Mouse (Mus musculus) liver, embryonic 12.5 days (tissue): Measurements from ENCODE around the gene Slc50a1. TPM values are rescaled to one million over a fixed set of nuclear protein-coding genes. Genes with fewer than 3 reads are reported as not detected.

Experiments used
- ATAC-seq: fragments of 200-750 bp; cut with Nextera tagmentation; 2 replicates; pipeline ENCODE4 v1.8.0; 2017; ENCODE audit warnings: moderate number of reproducible peaks, mild to moderate bottlenecking, moderate library complexity
- H3K27ac ChIP-seq: fragments of 300-500 bp; sonication (generic); 2 replicates; pipeline ENCODE4 v1.5.1; 2016; ENCODE audit warnings: mild to moderate bottlenecking
- H3K27me3 ChIP-seq: fragments of 300-500 bp; sonication (generic); replicated peaks from 2 replicates; pipeline ENCODE4 v1.6.1; 2016; ENCODE audit warnings: mild to moderate bottlenecking, moderate library complexity
- H3K36me3 ChIP-seq: fragments of 300-500 bp; sonication (generic); 2 replicates; pipeline ENCODE4 v1.6.1; 2016; ENCODE audit warnings: mild to moderate bottlenecking, moderate library complexity
- H3K4me1 ChIP-seq: fragments of 300-500 bp; sonication (generic); 2 replicates; pipeline ENCODE4 v1.6.1; 2016
- H3K4me2 ChIP-seq: fragments of 300-500 bp; sonication (generic); 2 replicates; pipeline ENCODE4 v1.6.1; 2016; ENCODE audit warnings: mild to moderate bottlenecking, moderate library complexity
- H3K4me3 ChIP-seq: fragments of 300-500 bp; sonication (generic); 2 replicates; pipeline ENCODE4 v1.5.1; 2016; ENCODE audit warnings: mild to moderate bottlenecking, moderate library complexity
- H3K9ac ChIP-seq: fragments of 300-500 bp; sonication (generic); 2 replicates; pipeline ENCODE4 v1.6.1; 2016; ENCODE audit warnings: mild to moderate bottlenecking, moderate library complexity
- H3K9me3 ChIP-seq: fragments of 300-500 bp; sonication (generic); replicated peaks from 2 replicates; pipeline ENCODE4 v1.6.1; 2016; ENCODE audit warnings: mild to moderate bottlenecking, moderate library complexity
- WGBS: fragments of 180-500 bp; shearing (Covaris S2); methylation state at CpG from one replicate; pipeline ENCODE4 v1.1.7; 2016; ENCODE audit not compliant: insufficient replicate concordance; 5-methylcytosine and 5-hydroxymethylcytosine counted together
- polyA plus RNA-seq: library from polyadenylated mRNA; unstranded; fragments of >200 nt; fragmentation: Nextera tagmentation; extraction: Ambion mirVana; gene quantifications from 2 replicates; pipeline ENCODE4 v1.2.1, GENCODE M21; 2016

Slc50a1 gene
- polyA plus RNA-seq, 1 experiment from 2014 or later: 21.6 TPM

GRCm38 (mm10) chr3:89308089-89308488 is 37.7 kb upstream of the Slc50a1 start:
- no peaks in the 10 kb centered on the region for H3K36me3 ChIP-seq
- H3K27me3 ChIP-seq: peaks cover 23% of the 10 kb centered on the region; the same call in 1 of the 2 replicates
- WGBS: 4% methylated on average over 9 of the region's 9 CpGs
- no peaks in the 10 kb centered on the region for H3K4me1 ChIP-seq
- no peak overlapping the region for H3K4me2 ChIP-seq
- H3K9ac ChIP-seq: no peak overlapping the region
- no peaks in the 10 kb centered on the region for H3K9me3 ChIP-seq
- peak; percentile 51; the same call in 1 of the 2 replicates for ATAC-seq
- no peak overlapping the region for H3K27ac ChIP-seq
- H3K4me3 ChIP-seq: no peak overlapping the region

DNA sequence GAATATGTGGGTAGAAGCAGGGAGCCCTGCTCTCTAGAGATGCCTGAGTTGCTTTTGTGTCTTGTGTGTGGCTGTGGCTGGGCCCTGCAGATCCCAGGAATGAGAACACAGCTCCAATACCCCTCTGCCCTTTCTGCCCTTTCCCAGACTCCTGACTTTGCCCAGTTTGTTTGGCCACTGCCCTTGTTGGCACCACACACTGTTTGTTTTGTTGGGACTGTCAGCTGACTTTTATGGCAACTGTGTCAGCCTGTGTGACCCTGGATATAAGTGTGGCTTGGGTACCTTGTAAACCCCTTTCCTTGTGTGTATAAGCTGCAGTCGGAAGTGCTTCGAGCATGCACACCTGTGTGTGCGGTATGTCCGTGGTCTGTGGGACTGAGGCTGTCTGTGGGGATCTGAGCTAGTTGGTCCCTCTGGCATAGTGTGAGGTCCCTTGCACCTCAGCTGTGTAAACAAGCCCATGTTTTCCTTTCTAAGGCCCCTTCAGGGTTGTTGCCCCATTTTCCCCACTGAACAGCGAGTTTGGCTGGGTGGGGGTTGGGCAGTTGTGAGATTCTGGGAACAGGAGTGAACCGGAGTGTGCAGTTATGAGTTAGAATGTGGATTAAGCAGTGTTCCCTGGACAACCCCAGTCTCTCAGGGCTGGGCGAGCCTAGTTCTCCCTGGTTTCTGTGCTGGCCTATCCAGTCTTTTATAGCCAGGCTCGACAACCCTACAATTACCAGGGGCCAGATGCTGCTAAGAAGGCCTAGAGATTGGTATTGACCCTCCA is 35.4 kb upstream of the Slc50a1 start:
- no peaks in the 10 kb centered on the region for H3K4me1 ChIP-seq

GRCm38 (mm10) chr3:89305105-89305504 is 34.7 kb upstream of the Slc50a1 start:
- Histone ChIP-seq H3K36me3 (no peaks in the 10 kb centered on the region), H3K27me3 (peaks cover 40% of the 10 kb centered on the region)
- ATAC-seq: no peak

More for the DNA sequence above, 35.4 kb upstream of the Slc50a1 start:
- H3K9ac ChIP-seq: no peak overlapping the region
- H3K4me3 ChIP-seq: no peak overlapping the region
- WGBS: 61% methylated on average over 8 of the region's 8 CpGs
- peaks cover 33% of the 10 kb centered on the region for H3K27me3 ChIP-seq
- H3K27ac ChIP-seq: no peak overlapping the region
- no peaks in the 10 kb centered on the region for H3K9me3 ChIP-seq
- no peak overlapping the region for H3K4me2 ChIP-seq
- H3K36me3 ChIP-seq: no peaks in the 10 kb centered on the region
- ATAC-seq: no peak

DNA sequence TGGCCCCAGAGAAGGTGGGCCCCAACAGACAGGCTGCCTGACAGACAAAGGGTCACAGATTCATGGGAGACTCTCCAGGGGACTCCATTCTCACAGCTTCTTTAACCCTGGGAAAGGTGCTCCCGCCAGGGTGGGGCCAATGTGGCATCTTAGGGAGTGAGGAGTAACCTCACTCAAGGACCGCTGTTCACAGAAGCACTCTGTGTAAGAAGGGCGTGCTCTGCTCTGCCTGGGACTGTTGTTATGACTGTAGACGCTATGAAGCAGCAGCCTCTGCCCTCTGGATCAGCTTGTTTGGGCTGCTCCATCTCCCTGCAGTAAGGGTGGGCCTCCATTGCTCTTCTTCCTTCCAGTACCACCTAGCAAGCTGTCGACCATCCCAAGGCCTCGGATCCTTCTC is 34.1 kb upstream of the Slc50a1 start:
- no peak for ATAC-seq
- no peak overlapping the region for H3K4me2 ChIP-seq
- H3K9ac ChIP-seq: no peak overlapping the region
- 42% methylated on average over 6 of the region's 6 CpGs for WGBS
- H3K9me3 ChIP-seq: no peaks in the 10 kb centered on the region
- no peak overlapping the region for H3K4me3 ChIP-seq
- H3K27ac ChIP-seq: no peak overlapping the region
- no peaks in the 10 kb centered on the region for H3K36me3 ChIP-seq
- H3K4me1 ChIP-seq: no peaks in the 10 kb centered on the region
- H3K27me3 ChIP-seq: peaks cover 46% of the 10 kb centered on the region

More at GRCm38 (mm10) chr3:89305105-89305504, 34.7 kb upstream of the Slc50a1 start:
- H3K27ac ChIP-seq: no peak overlapping the region
- H3K9ac ChIP-seq: no peak overlapping the region
- 53% methylated on average over 4 of the region's 4 CpGs for WGBS
- no peaks in the 10 kb centered on the region for H3K9me3 ChIP-seq
- no peaks in the 10 kb centered on the region for H3K4me1 ChIP-seq
- no peak overlapping the region for H3K4me2 ChIP-seq
- H3K4me3 ChIP-seq: no peak overlapping the region

DNA sequence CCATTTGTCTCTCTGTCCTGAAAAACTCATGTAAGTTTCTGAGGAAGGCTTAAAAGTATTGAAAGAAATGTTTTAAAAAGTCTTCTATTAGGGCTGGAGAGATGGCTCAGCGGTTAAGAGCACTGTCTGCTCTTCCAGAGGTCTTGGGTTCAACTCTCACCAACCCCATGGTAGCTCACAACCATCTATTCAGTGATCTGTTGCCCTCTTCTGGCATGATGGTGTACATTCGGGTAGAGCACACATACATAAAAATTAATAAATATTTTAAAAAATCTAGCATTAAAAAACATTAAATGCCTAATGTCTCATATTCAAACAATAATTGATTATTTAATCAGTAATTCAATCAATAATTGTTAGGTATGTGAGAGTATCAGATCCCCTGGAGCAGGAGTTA is 30.1 kb upstream of the Slc50a1 start:
- WGBS: 45% methylated on average over 2 of the region's 2 CpGs
- Histone ChIP-seq H3K4me2 (no peak overlapping the region), H3K4me3 (no peak overlapping the region), H3K27ac (no peak overlapping the region), H3K36me3 (no peaks in the 10 kb centered on the region), H3K4me1 (no peaks in the 10 kb centered on the region), H3K27me3 (peaks cover 62% of the 10 kb centered on the region), H3K9me3 (no peaks in the 10 kb centered on the region), H3K9ac (no peak overlapping the region)
- no peak for ATAC-seq

DNA sequence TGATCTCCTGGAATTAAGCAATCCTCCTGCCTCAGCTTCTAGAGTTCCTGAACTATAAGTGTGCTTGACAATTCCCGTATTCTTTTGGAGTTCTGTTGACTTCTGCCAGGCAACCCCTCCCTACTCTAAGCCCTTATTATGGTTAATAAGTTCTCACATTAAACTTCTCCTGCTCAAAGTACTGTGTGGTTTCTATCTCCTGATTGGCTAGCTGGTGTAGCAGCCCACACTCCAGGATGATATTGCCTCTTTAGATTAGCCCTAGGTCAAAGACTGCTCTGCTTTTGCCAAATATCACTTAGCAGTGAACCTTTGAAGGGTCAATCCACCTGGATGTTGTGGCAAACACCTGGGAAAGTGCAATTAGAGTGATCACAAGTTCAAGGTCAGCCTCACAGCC is 29.7 kb upstream of the Slc50a1 start:
- H3K4me3 ChIP-seq: no peak overlapping the region
- no peak for ATAC-seq
- H3K9me3 ChIP-seq: no peaks in the 10 kb centered on the region

GRCm38 (mm10) chr3:89299499-89299898 is 29.1 kb upstream of the Slc50a1 start:
- peak overlapping the region; percentile 49 for H3K4me2 ChIP-seq
- no peaks in the 10 kb centered on the region for H3K36me3 ChIP-seq
- H3K4me3 ChIP-seq: peak overlapping the region; percentile 6
- H3K27ac ChIP-seq: no peak overlapping the region
- H3K27me3 ChIP-seq: peaks cover 57% of the 10 kb centered on the region
- no peak overlapping the region for H3K9ac ChIP-seq
- no peak for ATAC-seq
- H3K4me1 ChIP-seq: no peaks in the 10 kb centered on the region
- H3K9me3 ChIP-seq: no peaks in the 10 kb centered on the region
- 5% methylated on average over 14 of the region's 14 CpGs for WGBS

More for the DNA sequence above, 29.7 kb upstream of the Slc50a1 start:
- no peak overlapping the region for H3K27ac ChIP-seq
- 35% methylated on average over 1 of the region's 1 CpGs for WGBS
- no peaks in the 10 kb centered on the region for H3K4me1 ChIP-seq
- peak overlapping the region; percentile 49; the same call in 1 of the 2 replicates for H3K4me2 ChIP-seq
- H3K36me3 ChIP-seq: no peaks in the 10 kb centered on the region
- peaks cover 62% of the 10 kb centered on the region for H3K27me3 ChIP-seq
- no peak overlapping the region for H3K9ac ChIP-seq

GRCm38 (mm10) chr3:89298908-89299307 is 28.5 kb upstream of the Slc50a1 start:
- Histone ChIP-seq H3K36me3 (no peaks in the 10 kb centered on the region), H3K27ac (no peak overlapping the region), H3K4me2 (no peak overlapping the region; the same call in 1 of the 2 replicates), H3K4me1 (no peaks in the 10 kb centered on the region), H3K9ac (no peak overlapping the region), H3K9me3 (no peaks in the 10 kb centered on the region), H3K27me3 (peaks cover 53% of the 10 kb centered on the region), H3K4me3 (no peak overlapping the region)
- no peak for ATAC-seq
- 73% methylated on average over 6 of the region's 6 CpGs for WGBS

DNA sequence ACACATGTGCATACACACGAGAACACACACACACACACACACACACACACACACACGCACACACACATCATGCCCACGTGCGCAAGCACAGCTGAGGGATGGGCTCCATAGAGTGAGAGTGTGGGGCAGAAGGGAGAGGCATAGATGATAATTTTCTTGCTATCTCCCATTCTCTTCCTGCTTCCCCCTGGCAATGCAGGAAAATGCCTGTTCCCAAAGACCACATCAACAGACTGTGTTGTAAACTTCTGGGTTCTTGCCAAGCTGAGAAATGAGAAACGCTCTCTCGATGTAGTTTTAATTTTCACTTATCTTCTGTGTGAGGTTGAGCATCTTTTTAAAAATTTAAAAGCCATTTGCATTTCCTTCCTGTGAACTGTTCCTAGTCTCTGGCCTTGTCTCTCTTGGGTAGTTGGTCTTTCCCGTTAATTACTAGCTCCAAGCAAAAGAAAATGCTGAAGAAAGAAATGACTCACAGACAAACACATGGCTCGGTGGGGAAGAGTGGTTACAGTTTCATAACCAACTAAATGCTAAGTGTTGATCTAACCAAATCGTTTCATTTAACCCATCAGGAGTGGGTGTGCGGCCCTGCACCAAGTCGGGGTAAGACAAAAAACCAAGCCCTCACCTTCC is 26.5 kb upstream of the Slc50a1 start:
- Histone ChIP-seq H3K9ac (no peak overlapping the region), H3K4me1 (peaks cover 9% of the 10 kb centered on the region), H3K4me3 (no peak overlapping the region), H3K36me3 (no peaks in the 10 kb centered on the region), H3K27ac (no peak overlapping the region), H3K9me3 (no peaks in the 10 kb centered on the region), H3K4me2 (no peak overlapping the region), H3K27me3 (peaks cover 46% of the 10 kb centered on the region)
- no peak for ATAC-seq
- whole genome bisulfite sequencing: 72% methylated on average over 11 of the region's 11 CpGs

DNA sequence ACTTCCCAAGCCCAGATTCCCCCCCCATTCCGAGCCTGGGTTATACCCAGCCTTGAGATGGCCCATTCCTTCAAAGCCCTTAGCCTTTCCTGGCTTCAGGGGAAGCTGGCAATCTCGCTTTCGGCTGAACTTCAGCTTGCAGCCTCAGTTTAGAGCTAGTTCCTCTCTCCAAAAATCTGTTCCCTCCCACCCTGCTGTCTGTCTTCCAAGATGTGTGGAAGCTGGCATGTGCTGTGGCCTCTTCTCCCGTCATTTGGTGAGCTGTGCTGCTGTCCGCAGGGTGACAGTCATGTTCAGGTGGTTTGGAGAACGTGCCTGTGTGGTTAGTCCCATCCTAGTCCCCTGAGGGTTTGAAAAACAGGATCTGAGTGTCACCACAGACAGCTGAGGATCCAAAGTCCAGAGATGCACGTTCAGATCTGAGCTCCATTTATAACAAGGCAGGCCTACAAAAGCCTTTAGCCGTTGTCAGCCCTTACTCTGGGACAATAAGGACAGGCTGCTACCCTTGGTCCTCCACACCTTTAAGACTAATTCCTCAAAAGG is 25.4 kb upstream of the Slc50a1 start:
- WGBS: 49% methylated on average over 8 of the region's 8 CpGs
- Histone ChIP-seq H3K36me3 (no peaks in the 10 kb centered on the region), H3K9ac (no peak overlapping the region), H3K4me2 (no peak overlapping the region), H3K4me1 (peaks cover 10% of the 10 kb centered on the region), H3K27ac (no peak overlapping the region), H3K4me3 (no peak overlapping the region), H3K9me3 (no peaks in the 10 kb centered on the region), H3K27me3 (peaks cover 36% of the 10 kb centered on the region)
- no peak for ATAC-seq

DNA sequence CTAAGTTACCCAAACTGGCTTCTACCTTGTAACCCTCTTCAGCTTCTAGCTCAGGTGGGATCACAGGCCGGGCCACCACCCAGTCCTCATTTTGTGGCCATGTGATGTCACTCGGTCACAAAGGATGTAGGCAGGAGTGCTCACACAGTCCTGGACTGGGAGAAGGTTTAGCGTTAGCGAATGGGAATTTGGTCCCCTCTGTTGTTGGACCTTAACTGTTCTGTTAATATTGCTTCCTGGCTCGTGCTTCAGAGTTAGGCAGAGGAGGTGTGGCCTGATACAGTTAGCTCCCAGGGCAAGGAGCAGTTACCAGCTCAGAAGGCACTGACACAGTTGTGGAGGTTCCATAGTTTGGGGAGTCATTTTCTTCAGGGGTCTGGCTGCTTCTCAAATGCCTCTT is 23.8 kb upstream of the Slc50a1 start:
- peaks cover 10% of the 10 kb centered on the region for H3K4me1 ChIP-seq
- no peaks in the 10 kb centered on the region for H3K36me3 ChIP-seq
- no peak overlapping the region for H3K27ac ChIP-seq
- H3K4me2 ChIP-seq: no peak overlapping the region
- H3K4me3 ChIP-seq: no peak overlapping the region
- ATAC-seq: no peak
- no peak overlapping the region for H3K9ac ChIP-seq
- whole genome bisulfite sequencing: 65% methylated on average over 5 of the region's 5 CpGs
- H3K9me3 ChIP-seq: no peaks in the 10 kb centered on the region
- H3K27me3 ChIP-seq: peaks cover 21% of the 10 kb centered on the region

- Histone ChIP-seq H3K9me3 (no peaks in the 10 kb centered on the region), H3K27ac (no peak overlapping the region), H3K36me3 (no peaks in the 10 kb centered on the region), H3K4me2 (no peak overlapping the region), H3K4me3 (no peak overlapping the region), H3K27me3 (peaks cover 21% of the 10 kb centered on the region), H3K4me1 (peaks cover 15% of the 10 kb centered on the region), H3K9ac (no peak overlapping the region)
- ATAC-seq: no peak
- 77% methylated on average over 11 of the region's 11 CpGs for WGBS
These were observed 23.0 kb upstream of the Slc50a1 start for GRCm38 (mm10) chr3:89293247-89293918.
